Mouse (Mus musculus) Patski (cell line): ENCODE results near the gene Chst4. TPM values are rescaled to one million over a fixed set of nuclear protein-coding genes. Genes with fewer than 3 reads are reported as not detected.

Experiments
- ATAC-seq: fragments of 100-300 bp; one replicate; pipeline ENCODE4 v1.8.0; 2021
- CTCF ChIA-PET: fragments of 350-600 bp; sonication (Branson Sonifier 250); formaldehyde crosslinking; loops from one replicate; lab custom pipeline; 2022; ENCODE audit warnings: inconsistent platforms; lab: Charles Lee
- POLR2A ChIA-PET: fragments of 350-600 bp; sonication (Branson Sonifier 250); formaldehyde crosslinking; loops from one replicate; lab custom pipeline; 2022; ENCODE audit warnings: antibody characterized with exemption, inconsistent platforms; lab: Charles Lee
- DNase-seq: peaks from one replicate; pipeline ENCODE4 v3.0.0-alpha.2; 2011; ENCODE audit warnings: low read depth, low spot score
- H3K27me3 ChIP-seq: fragments of 371-371 bp; one replicate; pipeline ENCODE4 v1.5.1; 2021
- CTCF ChIP-seq: fragments of 100-300 bp; IDR thresholded peaks from one replicate; pipeline ENCODE4 v1.5.1; 2021
- in situ Hi-C: fragments of 300-500 bp; cut with MboI; formaldehyde crosslinking; loops from 3 replicates; pipeline ENCODE4 v1.11.1; 2018; ENCODE audit warnings: low pct_unique_long_range_greater_than_20kb, mixed read lengths
- polyA plus RNA-seq: library from polyadenylated mRNA; unstranded; gene quantifications from one replicate; pipeline ENCODE4 v1.2.3, GENCODE M21; 2021

Gene Chst4
- polyA plus RNA-seq, 1 experiment from 2014 or later, result not detected

DNA sequence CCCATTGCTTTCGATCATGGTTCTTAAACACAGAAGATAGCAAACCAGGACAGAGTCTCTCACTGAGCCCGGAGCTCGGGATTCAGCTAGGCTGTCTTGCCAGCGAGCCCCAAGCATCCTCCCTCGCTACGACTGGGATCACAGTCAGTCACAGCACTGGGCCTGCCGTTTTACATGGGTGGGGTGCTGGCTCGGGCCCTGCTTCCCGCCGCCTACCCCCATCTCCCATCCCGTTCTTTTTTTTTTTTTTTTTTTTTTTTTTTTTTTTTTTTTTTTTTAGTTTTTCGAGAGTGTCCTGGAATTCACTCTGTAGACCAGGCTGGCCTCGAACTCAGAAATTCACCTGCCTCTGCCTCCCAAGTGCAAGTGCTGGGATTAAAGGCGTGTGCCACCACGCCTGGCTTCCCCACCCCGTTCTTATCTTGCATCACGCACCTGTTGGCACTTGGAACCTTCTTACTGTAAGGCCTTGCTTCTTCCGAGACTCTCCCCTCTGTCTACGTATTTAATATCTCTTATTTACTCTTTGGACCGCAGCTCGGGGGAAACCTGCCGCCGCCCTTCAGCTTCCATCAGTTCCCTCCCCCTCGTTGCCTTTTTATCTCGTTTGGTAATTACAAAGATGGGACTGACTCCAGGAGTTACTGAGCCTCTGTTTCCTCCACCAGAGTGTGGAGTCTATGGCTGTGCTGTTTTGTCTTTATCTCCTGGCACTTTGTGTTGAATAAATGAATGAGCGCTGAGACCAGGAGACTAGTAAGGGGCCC lies 31.1 kb downstream of the Chst4 start:
- no peak for TF ChIP-seq CTCF
- CTCF ChIA-PET, result no interaction called here
- POLR2A ChIA-PET, result no interaction called here
- H3K27me3 ChIP-seq, result peaks cover 9% of the 10 kb centered on the region
- in situ Hi-C loops, result no loop called here
- DNase-seq (no peak), ATAC-seq (no peak)

DNA sequence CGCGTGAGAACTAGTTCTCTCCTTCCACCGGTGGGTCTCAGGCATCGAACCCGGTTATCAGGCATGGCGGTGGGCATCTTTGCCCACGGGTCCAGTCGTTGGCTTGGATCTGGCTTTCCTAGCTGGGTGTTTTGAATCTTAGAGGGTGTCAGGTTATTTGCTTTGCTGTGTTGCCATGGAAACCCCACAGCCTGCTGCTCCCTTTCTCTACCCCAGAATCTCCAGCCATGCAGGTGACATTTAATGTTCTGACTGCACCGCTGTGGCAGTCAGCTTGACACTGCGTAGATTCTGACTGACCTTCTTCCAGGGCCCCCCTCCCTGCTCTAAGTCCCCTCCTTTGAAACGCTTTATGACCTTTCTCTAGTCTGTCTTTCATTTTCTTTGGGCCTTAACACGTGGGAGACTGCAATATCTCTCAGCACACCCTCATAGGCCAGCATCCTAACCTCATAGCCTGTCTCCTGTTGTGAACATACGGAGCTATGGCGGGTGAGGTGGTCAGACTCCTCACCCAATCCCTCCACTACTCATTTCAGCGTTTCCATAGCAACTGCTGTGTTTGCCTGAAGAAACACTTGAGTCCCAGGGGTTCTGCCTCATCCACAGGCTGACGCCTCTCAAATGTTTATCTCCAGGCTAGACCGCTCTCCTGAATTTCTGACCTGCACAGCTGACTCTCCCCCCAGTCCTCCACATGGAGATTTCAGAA lies 33.1 kb downstream of the Chst4 start:
- ChIA-PET CTCF (no interaction called here), POLR2A (no interaction called here)
- TF ChIP-seq CTCF, result no peak
- ATAC-seq, result no peak
- no peak for DNase-seq
- peaks cover 9% of the 10 kb centered on the region for H3K27me3 ChIP-seq
- in situ Hi-C loops, result no loop called here

DNA sequence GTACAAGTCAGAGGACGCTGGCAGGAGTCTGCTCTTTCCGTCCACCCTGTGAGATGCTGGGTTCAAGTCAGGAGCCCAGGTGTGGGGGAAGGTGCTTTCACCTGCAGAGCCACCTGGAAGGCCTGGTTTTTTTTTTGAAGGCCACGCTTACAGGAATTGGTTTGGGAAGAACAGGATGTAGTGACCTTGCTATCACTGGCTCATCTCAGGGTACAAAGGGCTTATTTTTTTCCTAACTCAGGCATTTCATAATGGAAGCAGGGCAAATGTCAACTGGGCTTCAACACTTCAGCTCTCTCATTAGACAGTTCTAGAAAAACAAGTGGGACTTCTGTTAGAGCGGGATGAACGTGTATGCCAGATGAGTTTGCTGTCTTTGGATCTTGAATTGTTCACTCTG lies 35.2 kb downstream of the Chst4 start:
- in situ Hi-C loops, result no loop called here
- DNase-seq (no peak), ATAC-seq (no peak)
- TF ChIP-seq CTCF, result no peak
- H3K27me3 ChIP-seq, result peaks cover 6% of the 10 kb centered on the region
- ChIA-PET POLR2A (no interaction called here), CTCF (interaction anchor here (4.5 kb wide), 1 partner anchor 33 kb away, joined by 22 read pairs; no protein-coding TSS in a partner anchor)

DNA sequence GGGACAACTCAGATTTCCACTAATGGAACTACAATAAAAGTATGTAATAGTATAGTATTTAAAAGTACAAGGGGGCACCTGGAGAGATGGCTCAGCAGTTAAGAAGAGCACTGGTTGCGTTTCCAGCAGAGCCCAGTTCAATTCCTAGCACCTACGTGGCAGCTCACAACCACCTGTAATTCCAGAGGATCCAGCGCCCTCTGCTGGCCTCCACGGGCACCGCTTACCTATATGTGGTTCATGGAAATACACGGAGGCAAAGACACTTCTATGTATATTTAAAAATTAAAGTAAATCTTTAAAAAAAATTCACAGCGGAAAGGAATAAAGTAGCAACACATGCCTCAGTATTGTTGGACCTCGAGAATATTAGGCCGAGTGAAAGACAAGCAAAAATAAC lies 36.6 kb downstream of the Chst4 start:
- ATAC-seq, result no peak
- ChIA-PET POLR2A (no interaction called here), CTCF (interaction anchor here (1.6 to 4.5 kb wide), 2 partner anchors 15 to 32 kb away, joined by 3 to 22 read pairs; no protein-coding TSS in a partner anchor)

DNA sequence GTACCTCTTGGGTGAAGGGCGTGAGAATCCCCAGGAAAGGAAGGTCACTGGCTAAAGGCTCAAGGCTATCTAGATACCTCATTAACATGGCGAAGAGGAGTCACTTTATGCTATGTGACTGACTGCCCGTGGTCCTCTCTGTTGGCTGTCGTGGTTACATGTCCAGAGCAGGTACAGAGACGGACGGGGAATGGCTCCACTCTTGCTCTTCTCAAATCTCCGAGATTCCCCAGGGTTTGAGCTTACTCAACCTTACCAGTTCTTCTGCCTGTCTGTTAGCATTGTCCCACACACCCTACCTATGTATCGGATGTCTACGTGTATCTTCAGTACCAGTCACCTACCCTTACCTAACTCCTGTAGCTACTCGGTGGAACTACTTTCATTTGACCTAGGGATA lies 39.6 kb downstream of the Chst4 start:
- in situ Hi-C loops, result no loop called here
- DNase-seq (no peak), ATAC-seq (no peak)
- POLR2A ChIA-PET, result no interaction called here
- H3K27me3 ChIP-seq, result peaks cover 6% of the 10 kb centered on the region
- no peak for TF ChIP-seq CTCF
- CTCF ChIA-PET, result interaction anchor here (4.5 kb wide), 1 partner anchor 29 kb away, joined by 22 read pairs; no protein-coding TSS in a partner anchor

More for the DNA sequence above, 36.6 kb downstream of the Chst4 start:
- no peak for DNase-seq
- H3K27me3 ChIP-seq, result peaks cover 6% of the 10 kb centered on the region
- in situ Hi-C loops, result no loop called here
- peak; percentile 80 for TF ChIP-seq CTCF

DNA sequence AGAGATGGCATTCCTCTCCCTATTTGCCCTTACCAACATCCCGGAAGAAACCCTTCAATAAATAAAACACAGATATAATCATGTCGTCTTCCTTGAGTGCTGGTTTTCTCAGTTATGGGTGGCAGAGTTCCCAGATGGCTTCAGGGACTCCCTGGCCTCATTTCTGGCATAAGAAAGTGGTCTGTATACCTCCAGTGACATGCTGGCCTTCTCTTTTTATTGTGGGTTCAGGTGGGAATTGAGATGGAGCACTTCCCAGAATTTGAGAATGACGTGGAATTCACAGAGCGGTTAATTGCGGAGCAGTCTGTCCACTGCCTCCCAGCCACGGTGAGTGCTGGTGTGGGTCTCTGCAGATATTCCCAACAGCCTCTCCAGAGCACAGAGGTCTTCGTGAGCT lies 41.5 kb downstream of the Chst4 start:
- H3K27me3 ChIP-seq, result no peaks in the 10 kb centered on the region
- ChIA-PET CTCF (no interaction called here), POLR2A (no interaction called here)
- DNase-seq, result no peak
- in situ Hi-C loops, result no loop called here
- no peak for ATAC-seq
- TF ChIP-seq CTCF, result no peak

DNA sequence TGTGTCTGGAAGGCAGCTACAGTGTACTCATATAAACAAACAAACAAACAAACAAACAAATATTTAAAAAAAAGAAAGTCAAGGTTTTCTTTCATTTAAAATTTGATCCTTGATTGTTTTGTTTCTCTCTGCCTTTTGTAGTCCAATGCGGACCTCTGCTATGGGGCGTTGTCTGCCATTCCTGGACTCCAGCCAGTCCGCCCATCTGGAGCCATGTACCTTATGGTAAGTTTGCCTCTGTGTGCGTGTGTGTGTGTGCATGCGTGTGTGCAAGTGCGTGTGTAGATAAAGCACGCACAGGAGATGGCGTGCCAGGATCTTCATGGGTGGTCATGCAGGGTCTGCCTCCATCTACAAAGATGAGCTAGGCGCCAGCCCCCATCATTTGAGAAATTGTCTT lies 42.2 kb downstream of the Chst4 start:
- ChIA-PET CTCF (no interaction called here), POLR2A (no interaction called here)
- ATAC-seq, result no peak
- H3K27me3 ChIP-seq, result no peaks in the 10 kb centered on the region
- DNase-seq, result no peak
- TF ChIP-seq CTCF, result no peak
- in situ Hi-C loops, result no loop called here

DNA sequence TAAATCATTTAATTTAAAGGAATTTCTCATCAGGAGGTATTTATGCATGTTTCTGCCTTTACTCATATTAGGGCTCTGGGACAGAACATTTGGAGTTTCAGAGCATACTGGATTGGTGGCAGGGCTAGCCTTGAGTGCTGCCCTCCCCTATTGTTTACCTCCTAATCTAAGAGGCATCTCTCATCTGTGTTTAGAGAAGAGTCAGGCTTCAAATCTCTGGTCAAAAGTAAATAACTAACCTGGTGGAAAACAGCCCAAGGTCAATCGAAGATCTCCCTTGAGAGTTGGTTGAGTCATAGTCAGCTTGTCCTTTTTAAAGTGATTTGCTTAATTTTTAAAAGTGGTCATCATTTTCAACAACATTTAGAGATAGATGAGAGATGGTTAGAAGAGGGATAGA lies 46.6 kb downstream of the Chst4 start:
- POLR2A ChIA-PET, result no interaction called here
- no peak for ATAC-seq
- TF ChIP-seq CTCF, result no peak
- DNase-seq, result no peak
- in situ Hi-C loops, result no loop called here
- H3K27me3 ChIP-seq, result no peaks in the 10 kb centered on the region
- CTCF ChIA-PET, result interaction anchor here (1.8 kb wide), 1 partner anchor 30 kb away, joined by 5 read pairs; no protein-coding TSS in a partner anchor

DNA sequence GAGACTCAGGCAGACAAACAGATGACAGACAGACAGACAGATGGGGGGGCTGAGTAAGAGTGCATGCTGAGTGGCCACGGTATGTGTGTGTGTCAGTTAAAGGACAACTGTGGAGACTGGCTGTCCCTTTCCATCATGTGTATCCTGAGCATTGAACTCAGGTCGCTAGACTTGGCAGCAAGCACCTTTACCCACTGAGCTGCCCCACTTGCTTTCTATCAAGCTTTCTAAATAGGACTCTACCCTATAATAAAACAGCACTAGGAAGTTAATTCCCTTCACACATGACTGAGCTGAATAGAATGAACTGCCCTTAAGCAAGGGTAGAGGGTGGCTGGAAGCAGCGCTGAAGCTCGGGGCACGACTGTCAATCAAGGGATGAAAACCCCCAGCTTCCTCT lies 47.4 kb downstream of the Chst4 start:
- no peak for TF ChIP-seq CTCF
- ChIA-PET CTCF (interaction anchor here (1.6 to 1.8 kb wide), 2 partner anchors 22 to 29 kb away, joined by 5 to 6 read pairs; no protein-coding TSS in a partner anchor), POLR2A (no interaction called here)
- no peaks in the 10 kb centered on the region for H3K27me3 ChIP-seq
- in situ Hi-C loops, result no loop called here
- DNase-seq (no peak), ATAC-seq (no peak)

DNA sequence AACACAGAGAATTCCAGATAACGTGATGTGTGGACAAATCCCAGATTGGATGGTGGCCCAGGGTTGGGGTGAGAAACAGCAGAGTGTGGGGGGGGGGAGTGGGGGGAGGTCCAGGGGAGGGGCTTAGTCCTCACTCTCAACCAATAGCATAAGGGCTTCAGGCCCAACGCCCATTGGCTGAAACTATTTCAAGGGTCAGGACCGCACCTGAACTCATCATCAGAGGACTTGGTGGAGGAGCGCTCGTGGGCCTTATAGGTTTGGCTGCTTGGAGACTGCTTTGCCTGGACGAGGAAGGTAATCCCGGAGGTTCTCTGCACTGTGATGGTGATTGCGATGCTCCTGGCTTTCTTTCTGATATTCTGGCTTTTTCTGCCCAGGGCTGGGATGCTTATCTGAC lies 49.3 kb downstream of the Chst4 start, which contains the start of gene Tat:
Gene Tat, plus strand, starts transcription at position 214 of the 400 bp plus-strand sequence.
- CTCF ChIA-PET, result no interaction called here

DNA sequence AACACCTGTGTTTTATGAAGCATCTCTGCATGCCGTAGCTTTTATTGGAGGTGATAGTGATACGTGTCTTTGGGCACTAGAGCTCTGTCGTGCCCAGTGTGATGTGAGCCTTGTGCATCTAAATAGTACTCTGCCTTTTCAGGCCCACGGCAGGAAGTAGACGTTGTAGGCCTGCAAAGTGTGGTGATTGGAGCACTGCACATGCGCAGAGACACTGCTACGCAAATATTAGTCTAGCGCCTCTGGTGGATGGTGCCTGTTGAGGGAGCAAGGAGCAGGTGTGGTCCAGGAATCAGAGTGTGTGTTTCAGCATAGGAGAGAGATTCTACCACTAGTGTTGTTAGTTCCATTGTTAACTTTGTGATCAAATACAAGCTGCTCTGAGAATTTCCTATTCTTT lies 50.4 kb downstream of the Chst4 start:
- ChIA-PET POLR2A (no interaction called here), CTCF (no interaction called here)
- DNase-seq, result no peak
- ATAC-seq, result no peak
- in situ Hi-C loops, result no loop called here
- no peak for TF ChIP-seq CTCF
- H3K27me3 ChIP-seq, result peaks cover 7% of the 10 kb centered on the region

More for the DNA sequence above, 49.3 kb downstream of the Chst4 start, which contains the start of gene Tat:
- ATAC-seq (no peak), DNase-seq (no peak)
- POLR2A ChIA-PET, result no interaction called here
- in situ Hi-C loops, result no loop called here
- no peak for TF ChIP-seq CTCF
- H3K27me3 ChIP-seq, result peaks cover 7% of the 10 kb centered on the region
